In the genomic region with DNA sequence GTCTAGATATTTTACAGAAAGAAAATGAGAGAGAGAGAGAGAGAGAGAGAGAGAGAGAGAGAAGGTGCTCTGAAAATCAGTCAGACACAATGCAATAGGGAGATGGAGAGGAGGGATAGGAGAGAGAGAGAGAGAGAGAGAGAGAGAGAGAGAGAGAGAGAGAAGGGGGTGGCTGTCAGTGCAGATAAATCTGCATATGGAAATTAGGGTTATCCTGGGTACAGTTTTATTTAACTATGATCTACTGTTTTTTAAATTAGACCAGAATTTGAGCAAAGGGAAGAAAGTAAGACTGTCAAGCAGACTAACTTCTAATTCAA, we compare ENCODE assay signal across 14 mouse cellular contexts.
DNase-seq lines count a peak whose midpoint lies in the region; ATAC-seq lines count a peak whose summit lies in the region.
"Had no signal": no experiment of that assay in that cellular context is flagged by ENCODE, and none has a peak within 500 bp of the region (broad histone marks: within the 10 kb centered on the region; RNA-seq: fewer than 3 reads in every experiment).

No protein-coding gene starts in this region.

- peak overlapping the region; percentile 82 for H3K27ac ChIP-seq in forebrain, embryonic 12.5 days
- H3K27ac ChIP-seq in hindbrain, embryonic 10.5 days, result peak overlapping the region; percentile 72; the same call in 1 of the 2 replicates
- peak overlapping the region; percentile 59 for H3K27ac ChIP-seq in midbrain, embryonic 10.5 days (replicated peaks)
- H3K27ac ChIP-seq in neural tube, embryonic 13.5 days (replicated peaks), result peak overlapping the region; percentile 56
- H3K27ac ChIP-seq: embryonic facial prominence, embryonic 12.5 days; heart, adult 2 months had no signal

- peak; percentile 3; the same call in 1 of the 2 replicates for ATAC-seq in forebrain, embryonic 12.5 days (ENCODE audit: low FRiP score)
- ATAC-seq in neural tube, embryonic 13.5 days (ENCODE audit: low read depth), result no peak
- ATAC-seq: liver, postnatal 0 days had no signal

- peak overlapping the region; percentile 49 for H3K9ac ChIP-seq in forebrain, embryonic 12.5 days
- peak overlapping the region; percentile 66 for H3K9ac ChIP-seq in neural tube, embryonic 13.5 days
- H3K9ac ChIP-seq: embryonic facial prominence, embryonic 12.5 days; liver, postnatal 0 days had no signal

- no peak for DNase-seq in hindbrain, embryonic 10.5 days (ENCODE audit: low spot score)
- DNase-seq in midbrain, embryonic 10.5 days (ENCODE audit: low spot score), result no peak
- no peak for DNase-seq in cerebellum, postnatal 25 days
- no peak for DNase-seq in cerebellum, adult 11-12 months
- DNase-seq in kidney, postnatal 36 days, result no peak
- DNase-seq: cerebellum, adult 11 months; heart, adult 2 months; kidney, adult 8-10 months; liver; liver, postnatal 0 days; thymus, postnatal 36 days had no signal

- H3K4me2 ChIP-seq in forebrain, embryonic 12.5 days, result peak overlapping the region; percentile 48
- peak overlapping the region; percentile 43 for H3K4me2 ChIP-seq in neural tube, embryonic 13.5 days
- H3K4me2 ChIP-seq: embryonic facial prominence, embryonic 12.5 days had no signal

- H3K9me3 ChIP-seq in forebrain, embryonic 12.5 days, result no peaks in the 10 kb centered on the region
- no peaks in the 10 kb centered on the region for H3K9me3 ChIP-seq in hindbrain, embryonic 10.5 days
- no peaks in the 10 kb centered on the region for H3K9me3 ChIP-seq in midbrain, embryonic 10.5 days (replicated peaks)
- H3K9me3 ChIP-seq in neural tube, embryonic 13.5 days, result no peaks in the 10 kb centered on the region
- H3K9me3 ChIP-seq: embryonic facial prominence, embryonic 12.5 days had no signal

- H3K36me3 ChIP-seq in forebrain, embryonic 12.5 days (replicated peaks), result no peaks in the 10 kb centered on the region
- H3K36me3 ChIP-seq in hindbrain, embryonic 10.5 days, result no peaks in the 10 kb centered on the region
- no peaks in the 10 kb centered on the region for H3K36me3 ChIP-seq in midbrain, embryonic 10.5 days
- H3K36me3 ChIP-seq in neural tube, embryonic 13.5 days, result no peaks in the 10 kb centered on the region
- H3K36me3 ChIP-seq: embryonic facial prominence, embryonic 12.5 days had no signal

- H3K4me3 ChIP-seq in forebrain, embryonic 12.5 days (replicated peaks), result peak overlapping the region; percentile 34
- H3K4me3 ChIP-seq in hindbrain, embryonic 10.5 days, result no peak overlapping the region
- H3K4me3 ChIP-seq in midbrain, embryonic 10.5 days, result no peak overlapping the region
- peak overlapping the region; percentile 27 for H3K4me3 ChIP-seq in neural tube, embryonic 13.5 days
- H3K4me3 ChIP-seq: embryonic facial prominence, embryonic 12.5 days; heart, adult 2 months had no signal

- H3K4me1 ChIP-seq in forebrain, embryonic 12.5 days, result peaks cover 11% of the 10 kb centered on the region
- H3K4me1 ChIP-seq in hindbrain, embryonic 10.5 days (replicated peaks), result peaks cover 21% of the 10 kb centered on the region
- peaks cover 24% of the 10 kb centered on the region for H3K4me1 ChIP-seq in midbrain, embryonic 10.5 days
- peaks cover 15% of the 10 kb centered on the region for H3K4me1 ChIP-seq in neural tube, embryonic 13.5 days (replicated peaks)
- H3K4me1 ChIP-seq: embryonic facial prominence, embryonic 12.5 days had no signal

- H3K27me3 ChIP-seq in forebrain, embryonic 12.5 days, result no peaks in the 10 kb centered on the region
- H3K27me3 ChIP-seq in hindbrain, embryonic 10.5 days (ENCODE audit: insufficient read depth, poor library complexity, severe bottlenecking), result no peaks in the 10 kb centered on the region
- no peaks in the 10 kb centered on the region for H3K27me3 ChIP-seq in midbrain, embryonic 10.5 days (ENCODE audit: low read depth, poor library complexity, severe bottlenecking)
- H3K27me3 ChIP-seq in neural tube, embryonic 13.5 days, result no peaks in the 10 kb centered on the region
- H3K27me3 ChIP-seq: embryonic facial prominence, embryonic 12.5 days had no signal

Comparison
In these comparisons a context has a peak if more than half of its experiments do, and no peak if none do; other contexts are left out.
1. H3K4me3 ChIP-seq: peak in forebrain, embryonic 12.5 days (single experiment) and neural tube, embryonic 13.5 days (single experiment); none in hindbrain, embryonic 10.5 days (single experiment) and midbrain, embryonic 10.5 days (single experiment).
2. Peak in every context shown above with its lines, with median percentiles within 50 percentile points of each other: H3K27ac ChIP-seq.